Mouse (Mus musculus): ENCODE measurements around the gene Pard3.

The Pard3 gene

GRCm38 (mm10) chr8:127251985-127252384, 188.3 kb downstream of the Pard3 start:
- no peak for DNase-seq

- DNase-seq, result peak; percentile 13
Observed at GRCm38 (mm10) chr8:127254625-127255024, 190.9 kb downstream of the Pard3 start.

- DNase-seq, result no peak
Observed at GRCm38 (mm10) chr8:127257086-127257485, 193.4 kb downstream of the Pard3 start.

- no peak for DNase-seq
Observed at GRCm38 (mm10) chr8:127261051-127261450, 197.4 kb downstream of the Pard3 start.

GRCm38 (mm10) chr8:127262026-127262425, 198.3 kb downstream of the Pard3 start:
- no peak for DNase-seq

GRCm38 (mm10) chr8:127262436-127262835, 198.7 kb downstream of the Pard3 start:
- DNase-seq, result no peak

- DNase-seq, result no peak
Observed at GRCm38 (mm10) chr8:127262926-127263325, 199.2 kb downstream of the Pard3 start.

- no peak for DNase-seq
Observed at GRCm38 (mm10) chr8:127263457-127263856, 199.8 kb downstream of the Pard3 start.

GRCm38 (mm10) chr8:127264691-127265470, 201.2 kb downstream of the Pard3 start:
- DNase-seq, result no peak

GRCm38 (mm10) chr8:127266777-127267176, 203.1 kb downstream of the Pard3 start:
- no peak for DNase-seq

- DNase-seq, result no peak
Observed at GRCm38 (mm10) chr8:127268239-127269024, 204.7 kb downstream of the Pard3 start.

GRCm38 (mm10) chr8:127269082-127269747, 205.5 kb downstream of the Pard3 start:
- no peak for DNase-seq

- no peak for DNase-seq
Observed at GRCm38 (mm10) chr8:127271186-127271585, 207.5 kb downstream of the Pard3 start.

GRCm38 (mm10) chr8:127280299-127280974, 216.7 kb downstream of the Pard3 start:
- DNase-seq, result no peak

GRCm38 (mm10) chr8:127281035-127281434, 217.3 kb downstream of the Pard3 start:
- DNase-seq, result no peak

GRCm38 (mm10) chr8:127284462-127285216, 220.9 kb downstream of the Pard3 start:
- DNase-seq, result no peak

GRCm38 (mm10) chr8:127287816-127288215, 224.1 kb downstream of the Pard3 start:
- no peak for DNase-seq

GRCm38 (mm10) chr8:127292307-127292706, 228.6 kb downstream of the Pard3 start:
- no peak for DNase-seq

- no peak for DNase-seq
Observed at GRCm38 (mm10) chr8:127293025-127293729, 229.5 kb downstream of the Pard3 start.

- DNase-seq, result no peak
Observed at GRCm38 (mm10) chr8:127294061-127294460, 230.4 kb downstream of the Pard3 start.

GRCm38 (mm10) chr8:127295848-127296247, 232.2 kb downstream of the Pard3 start:
- no peak for DNase-seq

- no peak for DNase-seq
Observed at GRCm38 (mm10) chr8:127300493-127300892, 236.8 kb downstream of the Pard3 start.
